Mouse (Mus musculus) embryonic facial prominence, embryonic 10.5 days (tissue): ENCODE data around the gene Hopx. TPM values are rescaled to one million over a fixed set of nuclear protein-coding genes. Genes with fewer than 3 reads are reported as not detected.
"Not testable (repeated sequence)": the region's sequence is repeated elsewhere in the genome, so short reads cannot be mapped to it uniquely, and the experiment has no call there.

ENCODE experiments used
- DNase-seq: peaks from one replicate; pipeline ENCODE4 v3.0.0-alpha.2; 2017; ENCODE audit warnings: low spot score
- H3K27ac ChIP-seq: fragments of 300-500 bp; sonication (generic); replicated peaks from 2 replicates; pipeline ENCODE4 v1.5.1; 2016; ENCODE audit warnings: mild to moderate bottlenecking
- H3K27me3 ChIP-seq: fragments of 300-500 bp; sonication (generic); replicated peaks from 2 replicates; pipeline ENCODE4 v1.6.1; 2016; ENCODE audit warnings: low read depth, mild to moderate bottlenecking; ENCODE audit not compliant: poor library complexity, severe bottlenecking
- H3K36me3 ChIP-seq: fragments of 300-500 bp; sonication (generic); replicated peaks from 2 replicates; pipeline ENCODE4 v1.6.1; 2016; ENCODE audit warnings: mild to moderate bottlenecking, moderate library complexity
- H3K4me1 ChIP-seq: fragments of 300-500 bp; sonication (generic); 2 replicates; pipeline ENCODE4 v1.6.1; 2016
- H3K4me3 ChIP-seq: fragments of 300-500 bp; sonication (generic); 2 replicates; pipeline ENCODE4 v1.5.1; 2016; ENCODE audit warnings: mild to moderate bottlenecking, moderate library complexity
- H3K9me3 ChIP-seq: fragments of 300-500 bp; sonication (generic); 2 replicates; pipeline ENCODE4 v1.6.1; 2016; ENCODE audit warnings: mild to moderate bottlenecking
- WGBS: fragments of 180-500 bp; shearing (Covaris S2); methylation state at CpG from one replicate; pipeline ENCODE4 v1.1.7; 2016; 5-methylcytosine and 5-hydroxymethylcytosine counted together
- polyA plus RNA-seq: library from polyadenylated mRNA; unstranded; fragments of >200 nt; fragmentation: Nextera tagmentation; extraction: Ambion mirVana; gene quantifications from 2 replicates; pipeline ENCODE4 v1.2.1, GENCODE M21; 2016

Gene Hopx
- polyA plus RNA-seq, 1 experiment from 2014 or later = 0.40 TPM

DNA sequence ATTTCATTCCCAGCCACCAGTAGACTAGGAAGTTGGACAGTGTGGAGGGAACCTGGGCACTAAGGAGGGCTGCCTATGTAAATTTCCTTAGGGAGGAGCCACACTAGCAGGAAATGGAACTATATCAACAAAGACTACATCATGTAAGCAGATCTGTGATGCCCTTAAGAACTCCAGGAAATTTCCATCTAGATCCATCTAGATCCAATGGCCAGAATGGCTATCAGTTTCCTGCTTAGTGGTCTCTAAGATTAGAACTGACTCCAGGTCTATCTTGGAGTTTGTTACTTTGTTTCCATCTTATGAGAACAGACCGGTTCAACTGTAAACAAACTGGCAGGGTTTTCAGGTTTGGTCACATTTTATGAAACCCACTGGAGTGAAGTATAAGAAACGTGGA is 5.1 kb downstream of the Hopx start:
- H3K27me3 ChIP-seq = peaks cover 24% of the 10 kb centered on the region
- DNase-seq = no peak

DNA sequence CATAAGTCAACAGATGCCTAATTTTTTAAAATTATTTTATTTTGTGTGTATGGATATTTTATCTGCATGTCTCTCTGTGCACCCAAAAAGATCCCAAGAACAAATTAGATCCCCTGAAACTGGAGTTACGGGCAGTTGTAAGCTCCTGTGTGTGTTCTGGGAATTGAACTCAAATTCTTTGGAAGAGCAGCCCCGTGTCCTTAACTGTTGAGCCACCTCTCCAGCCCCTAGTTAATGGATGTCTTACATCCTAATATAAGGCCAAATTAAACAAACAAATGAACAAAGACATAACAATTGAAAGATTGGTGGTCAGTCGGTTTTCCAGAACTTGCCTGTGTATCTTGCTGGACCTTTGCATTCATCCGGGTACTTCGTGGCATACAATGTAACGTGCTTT is 6.1 kb downstream of the Hopx start:
- Histone ChIP-seq H3K27me3 (peaks cover 20% of the 10 kb centered on the region), H3K4me1 (peaks cover 14% of the 10 kb centered on the region; the same call in 1 of the 2 replicates), H3K36me3 (no peaks in the 10 kb centered on the region), H3K9me3 (no peaks in the 10 kb centered on the region), H3K4me3 (no peak overlapping the region), H3K27ac (no peak overlapping the region)
- WGBS = 93% methylated on average over 6 of the region's 6 CpGs
- no peak for DNase-seq

More for the DNA sequence above, 5.1 kb downstream of the Hopx start:
- H3K9me3 ChIP-seq = no peaks in the 10 kb centered on the region
- peaks cover 18% of the 10 kb centered on the region for H3K4me1 ChIP-seq
- H3K4me3 ChIP-seq = no peak overlapping the region
- WGBS = 83% methylated on average over 2 of the region's 2 CpGs
- no peak overlapping the region for H3K27ac ChIP-seq
- no peaks in the 10 kb centered on the region for H3K36me3 ChIP-seq

- 92% methylated on average over 11 of the region's 11 CpGs for WGBS
- Histone ChIP-seq H3K27me3 (peaks cover 29% of the 10 kb centered on the region), H3K36me3 (no peaks in the 10 kb centered on the region), H3K4me1 (peaks cover 26% of the 10 kb centered on the region), H3K9me3 (no peaks in the 10 kb centered on the region), H3K27ac (no peak overlapping the region), H3K4me3 (no peak overlapping the region)
- no peak for DNase-seq
Observed at GRCm38 (mm10) chr5:77107146-77107822, 7.6 kb downstream of the Hopx start.

DNA sequence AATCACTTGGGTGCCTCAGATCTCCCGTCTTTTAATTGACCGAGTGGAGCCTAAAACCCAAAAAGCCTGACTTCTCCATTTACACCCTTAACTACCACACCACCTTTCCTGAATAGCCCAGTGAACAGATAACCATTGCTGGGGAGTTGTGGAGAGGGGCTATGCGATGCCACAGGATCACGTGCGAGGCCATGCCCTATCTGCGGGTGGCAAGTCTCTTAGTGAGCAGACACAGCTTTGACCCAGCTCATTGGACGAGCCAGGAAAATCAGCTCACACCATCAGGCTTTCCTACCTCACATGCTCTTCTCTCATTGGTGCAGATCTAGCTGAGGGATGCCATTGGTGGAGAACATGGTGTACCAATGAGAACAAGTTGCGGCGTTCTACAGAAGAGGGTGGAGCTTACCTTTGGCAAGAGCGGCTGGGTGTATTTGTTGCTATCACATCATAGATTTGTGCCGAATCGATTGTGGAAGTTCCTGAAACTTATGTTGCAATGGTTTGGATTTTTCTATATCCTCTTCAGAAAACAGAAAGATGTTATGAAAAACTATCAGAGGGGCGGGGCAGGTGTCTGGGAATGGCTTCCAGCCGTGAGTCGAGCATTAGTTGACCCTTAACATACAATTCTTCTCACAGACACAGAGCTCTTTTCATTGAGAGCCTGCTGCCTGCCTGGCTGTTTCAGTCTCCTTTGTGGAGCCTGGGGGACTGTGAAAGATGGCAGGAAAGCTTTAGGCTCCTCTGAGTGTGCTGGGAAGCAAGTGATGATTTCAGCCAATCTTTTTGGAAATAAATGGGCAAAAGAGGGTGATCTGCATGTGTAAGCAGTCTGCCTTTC is 12.2 kb downstream of the Hopx start:
- DNase-seq = no peak
- WGBS = 77% methylated on average over 15 of the region's 15 CpGs
- Histone ChIP-seq H3K27ac (no peak overlapping the region; the same call in 1 of the 2 replicates), H3K9me3 (no peaks in the 10 kb centered on the region), H3K4me1 (peaks cover 44% of the 10 kb centered on the region), H3K27me3 (peaks cover 45% of the 10 kb centered on the region), H3K36me3 (no peaks in the 10 kb centered on the region), H3K4me3 (no peak overlapping the region)

DNA sequence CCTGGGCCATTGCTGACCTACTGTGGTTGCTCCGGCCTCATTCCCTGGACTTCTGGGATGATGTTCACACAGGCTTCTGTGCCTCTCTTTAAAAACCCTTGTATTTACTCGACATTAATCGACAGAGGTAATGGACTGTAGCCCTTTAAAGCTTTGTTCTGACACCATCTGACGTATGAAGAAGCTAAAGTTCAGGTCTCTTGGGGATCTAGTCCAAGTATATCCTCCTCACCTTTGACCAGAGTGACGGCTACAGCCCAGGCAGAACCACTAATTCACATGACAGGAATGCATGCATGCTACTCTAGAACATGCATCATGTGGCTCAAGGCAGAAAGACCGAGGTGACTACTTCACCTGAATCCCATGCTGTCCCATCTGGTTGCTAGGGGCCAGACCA is 14.2 kb downstream of the Hopx start:
- no peak overlapping the region for H3K4me3 ChIP-seq
- H3K27ac ChIP-seq = no peak overlapping the region; the same call in 1 of the 2 replicates
- H3K27me3 ChIP-seq = peaks cover 62% of the 10 kb centered on the region
- no peaks in the 10 kb centered on the region for H3K9me3 ChIP-seq
- H3K4me1 ChIP-seq = peaks cover 55% of the 10 kb centered on the region
- H3K36me3 ChIP-seq = no peaks in the 10 kb centered on the region
- DNase-seq = no peak
- WGBS = 71% methylated on average over 6 of the region's 6 CpGs

- H3K4me1 ChIP-seq = peaks cover 59% of the 10 kb centered on the region
- no peak for DNase-seq
- no peaks in the 10 kb centered on the region for H3K36me3 ChIP-seq
- H3K4me3 ChIP-seq = no peak overlapping the region
- 58% methylated on average over 6 of the region's 6 CpGs for WGBS
- no peaks in the 10 kb centered on the region for H3K9me3 ChIP-seq
- H3K27me3 ChIP-seq = peaks cover 64% of the 10 kb centered on the region
- H3K27ac ChIP-seq = no peak overlapping the region; the same call in 1 of the 2 replicates
Observed at GRCm38 (mm10) chr5:77099997-77100380, 14.9 kb downstream of the Hopx start.

- 43% methylated on average over 11 of the region's 11 CpGs for WGBS
- peak; percentile 52 for DNase-seq
- Histone ChIP-seq H3K9me3 (no peaks in the 10 kb centered on the region), H3K36me3 (no peaks in the 10 kb centered on the region), H3K4me1 (peaks cover 64% of the 10 kb centered on the region), H3K27me3 (peaks cover 64% of the 10 kb centered on the region), H3K27ac (peak overlapping the region; percentile 8; the same call in 1 of the 2 replicates), H3K4me3 (no peak overlapping the region)
Observed at GRCm38 (mm10) chr5:77099317-77099996, 15.5 kb downstream of the Hopx start.

- H3K4me1 ChIP-seq = peaks cover 69% of the 10 kb centered on the region
- no peak overlapping the region for H3K27ac ChIP-seq
- no peaks in the 10 kb centered on the region for H3K36me3 ChIP-seq
- no peak for DNase-seq
- WGBS = 83% methylated on average over 3 of the region's 3 CpGs
- no peaks in the 10 kb centered on the region for H3K9me3 ChIP-seq
- peaks cover 68% of the 10 kb centered on the region for H3K27me3 ChIP-seq
- H3K4me3 ChIP-seq = no peak overlapping the region
Observed at GRCm38 (mm10) chr5:77098874-77099273, 16.0 kb downstream of the Hopx start.

GRCm38 (mm10) chr5:77097686-77098085 is 17.2 kb downstream of the Hopx start:
- peak; percentile 26 for DNase-seq
- H3K27me3 ChIP-seq = peaks cover 70% of the 10 kb centered on the region
- H3K4me1 ChIP-seq = peaks cover 57% of the 10 kb centered on the region
- no peaks in the 10 kb centered on the region for H3K36me3 ChIP-seq
- WGBS = 23% methylated on average over 6 of the region's 6 CpGs
- no peaks in the 10 kb centered on the region for H3K9me3 ChIP-seq
- H3K4me3 ChIP-seq = no peak overlapping the region
- H3K27ac ChIP-seq = no peak overlapping the region; the same call in 1 of the 2 replicates

- H3K36me3 ChIP-seq, H3K27ac ChIP-seq, H3K4me3 ChIP-seq, H3K9me3 ChIP-seq, DNase-seq: not testable (repeated sequence)
- peaks cover 75% of the 10 kb centered on the region for H3K27me3 ChIP-seq
- WGBS = 88% methylated on average over 3 of the region's 3 CpGs
- peaks cover 49% of the 10 kb centered on the region for H3K4me1 ChIP-seq
Observed at GRCm38 (mm10) chr5:77096194-77096593, 18.7 kb downstream of the Hopx start.

GRCm38 (mm10) chr5:77094510-77095491 is 20.1 kb downstream of the Hopx start:
- Histone ChIP-seq H3K9me3 (no peaks in the 10 kb centered on the region), H3K36me3 (no peaks in the 10 kb centered on the region), H3K27me3 (peaks cover 75% of the 10 kb centered on the region), H3K27ac (peak overlapping the region; percentile 75), H3K4me3 (peak overlapping the region; percentile 79), H3K4me1 (peaks cover 44% of the 10 kb centered on the region)
- WGBS = under 1% methylated on average over 69 of the region's 69 CpGs
- DNase-seq = peak; percentile 73
